Mouse (Mus musculus) bone marrow, adult 2 months (tissue): Measurements from ENCODE around the gene Gadd45a. TPM values are rescaled to one million over a fixed set of nuclear protein-coding genes. Genes with fewer than 3 reads are reported as not detected.

ENCODE experiments used
- H3K27ac ChIP-seq: fragments of 200-500 bp; 2 replicates; pipeline ENCODE4 v1.5.1; 2012; ENCODE audit warnings: low read depth, mild to moderate bottlenecking, control low read depth, inconsistent platforms, low read length; ENCODE audit not compliant: control insufficient read depth, poor library complexity, insufficient read depth
- H3K4me1 ChIP-seq: fragments of 200-500 bp; 2 replicates; pipeline ENCODE4 v1.6.1; 2011; ENCODE audit warnings: low read length; ENCODE audit not compliant: control insufficient read depth, insufficient read depth
- H3K4me3 ChIP-seq: fragments of 200-500 bp; replicated peaks from 2 replicates; pipeline ENCODE3; 2011; ENCODE audit warnings: mild to moderate bottlenecking, low read depth, low read length, control low read depth; ENCODE audit not compliant: control insufficient read depth
- CTCF ChIP-seq: fragments of 200-500 bp; IDR thresholded peaks from 2 replicates; pipeline ENCODE4 v1.5.1; 2011; ENCODE audit warnings: low read length, control low read depth; ENCODE audit not compliant: control insufficient read depth, insufficient read depth
- POLR2A ChIP-seq: fragments of 200-500 bp; IDR thresholded peaks from 2 replicates; pipeline ENCODE4 v1.6.1; 2011; ENCODE audit warnings: low read depth, mild to moderate bottlenecking, control low read depth, low read length, borderline replicate concordance; ENCODE audit not compliant: control insufficient read depth
- WGBS: fragments of 180-500 bp; shearing (Covaris S2); methylation state at CpG from one replicate; pipeline ENCODE4 v1.1.7; 2018; 5-methylcytosine and 5-hydroxymethylcytosine counted together
- polyA plus RNA-seq: library from polyadenylated mRNA; stranded (reverse); fragments of >200 nt; gene quantifications from 2 replicates; pipeline ENCODE4 v1.2.4, GENCODE M21; 2011; ENCODE audit warnings: low replicate concordance; ENCODE audit not compliant: missing spikeins, insufficient read depth, insufficient read length

Gene Gadd45a
- polyA plus RNA-seq, 1 experiment = 120 TPM

GRCm38 (mm10) chr6:66992232-66992631, 45.0 kb downstream of the Gadd45a start:
- TF ChIP-seq CTCF (no peak), POLR2A (no peak)
- 86% methylated on average over 9 of the region's 9 CpGs for WGBS
- no peak overlapping the region for H3K4me3 ChIP-seq
- H3K4me1 ChIP-seq = peaks cover 4% of the 10 kb centered on the region
- H3K27ac ChIP-seq = no peak overlapping the region

GRCm38 (mm10) chr6:66989518-66989917, 47.7 kb downstream of the Gadd45a start:
- WGBS = 40% methylated on average over 3 of the region's 3 CpGs
- Histone ChIP-seq H3K4me1 (no peaks in the 10 kb centered on the region; the same call in none of the 2 replicates), H3K4me3 (no peak overlapping the region), H3K27ac (no peak overlapping the region)
- no peak for TF ChIP-seq CTCF
- no peak for TF ChIP-seq POLR2A

- TF ChIP-seq CTCF (no peak), POLR2A (no peak)
- Histone ChIP-seq H3K4me3 (no peak overlapping the region), H3K4me1 (peaks cover under 1% of the 10 kb centered on the region), H3K27ac (no peak overlapping the region)
- WGBS = 62% methylated on average over 6 of the region's 6 CpGs
Measured at GRCm38 (mm10) chr6:66989037-66989436, 48.2 kb downstream of the Gadd45a start.

GRCm38 (mm10) chr6:66988363-66988762, 48.9 kb downstream of the Gadd45a start:
- H3K4me1 ChIP-seq = peaks cover 1% of the 10 kb centered on the region
- no peak overlapping the region for H3K27ac ChIP-seq
- H3K4me3 ChIP-seq = no peak overlapping the region
- 92% methylated on average over 9 of the region's 9 CpGs for WGBS
- no peak for TF ChIP-seq CTCF
- no peak for TF ChIP-seq POLR2A

- 51% methylated on average over 3 of the region's 3 CpGs for WGBS
- Histone ChIP-seq H3K4me3 (no peak overlapping the region), H3K4me1 (peaks cover 1% of the 10 kb centered on the region), H3K27ac (no peak overlapping the region)
- TF ChIP-seq POLR2A = no peak
- TF ChIP-seq CTCF = no peak
Measured at GRCm38 (mm10) chr6:66987643-66988042, 49.6 kb downstream of the Gadd45a start.

GRCm38 (mm10) chr6:66986063-66986462, 51.2 kb downstream of the Gadd45a start:
- no peak for TF ChIP-seq POLR2A
- TF ChIP-seq CTCF = no peak
- Histone ChIP-seq H3K27ac (no peak overlapping the region), H3K4me1 (peaks cover 3% of the 10 kb centered on the region), H3K4me3 (no peak overlapping the region)
- WGBS = 83% methylated on average over 12 of the region's 12 CpGs

GRCm38 (mm10) chr6:66985500-66985899, 51.8 kb downstream of the Gadd45a start:
- 70% methylated on average over 7 of the region's 7 CpGs for WGBS

More at GRCm38 (mm10) chr6:66985500-66985899, 51.8 kb downstream of the Gadd45a start:
- no peak for TF ChIP-seq CTCF
- TF ChIP-seq POLR2A = no peak
- H3K4me1 ChIP-seq = peaks cover 3% of the 10 kb centered on the region
- H3K27ac ChIP-seq = no peak overlapping the region
- no peak overlapping the region for H3K4me3 ChIP-seq

Other genes with a start within 250 kb of the Gadd45a start
- gene Vmn1r39, start 226.8 kb downstream of the Gadd45a start, polyA plus RNA-seq = not detected in 2 replicates
- 11.0 and 22.9 TPM in 2 replicates for gene Gng12, start 141.1 kb downstream of the Gadd45a start, polyA plus RNA-seq
- gene Serbp1, start 200.7 kb upstream of the Gadd45a start, polyA plus RNA-seq = 394 and 479 TPM in 2 replicates